Mouse (Mus musculus) thymus, adult 2 months (tissue): ENCODE measurements around the gene C6.

ENCODE experiments used
- CTCF ChIP-seq: fragments of 200-500 bp; IDR thresholded peaks from 2 replicates; pipeline ENCODE4 v1.5.1; 2012; ENCODE audit warnings: mild to moderate bottlenecking, control low read depth, low read length, moderate library complexity, borderline replicate concordance; ENCODE audit not compliant: control insufficient read depth, poor library complexity, insufficient read depth; ENCODE audit errors: extremely low read depth
- POLR2A ChIP-seq: fragments of 200-500 bp; IDR thresholded peaks from 2 replicates; pipeline ENCODE4 v1.6.1; 2012; ENCODE audit warnings: mild to moderate bottlenecking, low read length, control low read depth, moderate library complexity; ENCODE audit not compliant: control insufficient read depth, poor library complexity, insufficient read depth; ENCODE audit errors: extremely low read depth

- no peak for TF ChIP-seq POLR2A
- no peak for TF ChIP-seq CTCF
Measured at GRCm38 (mm10) chr15:4726830-4727310, at the start of gene C6.
